Mouse (Mus musculus) G1E (cell line): ENCODE results near the gene Aqp5. TPM values are rescaled to one million over a fixed set of nuclear protein-coding genes. Genes with fewer than 3 reads are reported as not detected.

Source experiments
- ATAC-seq: 2 replicates; pipeline ENCODE4 v1.8.0; 2016; ENCODE audit warnings: mild to moderate bottlenecking; ENCODE audit not compliant: insufficient number of reproducible peaks, poor library complexity, low FRiP score, severe bottlenecking; ENCODE audit errors: extremely low read depth
- DNase-seq: peaks from one replicate; pipeline ENCODE4 v3.0.0; 2012; ENCODE audit warnings: low spot score
- H3K27me3 ChIP-seq: 2 replicates; pipeline ENCODE4 v1.6.1; 2012; ENCODE audit warnings: mild to moderate bottlenecking, low read length, inconsistent platforms; ENCODE audit not compliant: insufficient read depth
- H3K36me3 ChIP-seq: replicated peaks from 2 replicates; pipeline ENCODE3; 2012; ENCODE audit warnings: mild to moderate bottlenecking, inconsistent platforms
- H3K4me1 ChIP-seq: 2 replicates; pipeline ENCODE4 v1.6.1; 2012; ENCODE audit warnings: low read depth, low read length, inconsistent platforms, mixed read lengths; ENCODE audit not compliant: insufficient read depth
- H3K4me3 ChIP-seq: 2 replicates; pipeline ENCODE4 v1.5.1; 2012; ENCODE audit warnings: low read depth, mild to moderate bottlenecking, inconsistent platforms, low read length, moderate library complexity, mixed read lengths
- H3K9me3 ChIP-seq: replicated peaks from 2 replicates; pipeline ENCODE4 v1.6.1; 2012; ENCODE audit warnings: inconsistent platforms
- CTCF ChIP-seq: IDR thresholded peaks from 2 replicates; pipeline ENCODE4 v1.5.1; 2012; ENCODE audit warnings: low read depth, low read length, inconsistent platforms, mixed read lengths
- GATA1 ChIP-seq: IDR thresholded peaks from 2 replicates; pipeline ENCODE4 v1.6.1; 2012; ENCODE audit warnings: borderline replicate concordance, low read length, inconsistent platforms, mixed read lengths
- GATA2 ChIP-seq: IDR thresholded peaks from 2 replicates; pipeline ENCODE4 v1.6.1; 2012; ENCODE audit warnings: low read depth, low read length, inconsistent platforms, borderline replicate concordance
- POLR2AphosphoS5 ChIP-seq: IDR thresholded peaks from 2 replicates; pipeline ENCODE4 v1.6.1; 2012; ENCODE audit warnings: low read depth, low read length, inconsistent platforms; ENCODE audit not compliant: insufficient replicate concordance
- TAL1 ChIP-seq: conservative IDR thresholded peaks from 2 replicates; pipeline ENCODE4 v1.6.1; 2012; ENCODE audit warnings: low read depth, low read length, inconsistent platforms, mixed read lengths
- polyA plus RNA-seq: library from polyadenylated mRNA; stranded (reverse); fragments of >175 nt; gene quantifications from 2 replicates; pipeline ENCODE4 v1.2.3, GENCODE M21; 2012
- total RNA-seq, 2 experiments: library from RNA; stranded (forward) in 1 of 2; stranded (reverse) in 1 of 2; fragments of 200-1000 nt in 1 of 2; fragments of >200 nt in 1 of 2; fragmentation: Nextera tagmentation in 1 of 2; gene quantifications; 2 replicates each; pipeline ENCODE4 v1.2.3; 2014 to 2017

Gene Aqp5
- total and polyA plus RNA-seq, 3 experiments: 0.44 TPM; not detected in 2

DNA sequence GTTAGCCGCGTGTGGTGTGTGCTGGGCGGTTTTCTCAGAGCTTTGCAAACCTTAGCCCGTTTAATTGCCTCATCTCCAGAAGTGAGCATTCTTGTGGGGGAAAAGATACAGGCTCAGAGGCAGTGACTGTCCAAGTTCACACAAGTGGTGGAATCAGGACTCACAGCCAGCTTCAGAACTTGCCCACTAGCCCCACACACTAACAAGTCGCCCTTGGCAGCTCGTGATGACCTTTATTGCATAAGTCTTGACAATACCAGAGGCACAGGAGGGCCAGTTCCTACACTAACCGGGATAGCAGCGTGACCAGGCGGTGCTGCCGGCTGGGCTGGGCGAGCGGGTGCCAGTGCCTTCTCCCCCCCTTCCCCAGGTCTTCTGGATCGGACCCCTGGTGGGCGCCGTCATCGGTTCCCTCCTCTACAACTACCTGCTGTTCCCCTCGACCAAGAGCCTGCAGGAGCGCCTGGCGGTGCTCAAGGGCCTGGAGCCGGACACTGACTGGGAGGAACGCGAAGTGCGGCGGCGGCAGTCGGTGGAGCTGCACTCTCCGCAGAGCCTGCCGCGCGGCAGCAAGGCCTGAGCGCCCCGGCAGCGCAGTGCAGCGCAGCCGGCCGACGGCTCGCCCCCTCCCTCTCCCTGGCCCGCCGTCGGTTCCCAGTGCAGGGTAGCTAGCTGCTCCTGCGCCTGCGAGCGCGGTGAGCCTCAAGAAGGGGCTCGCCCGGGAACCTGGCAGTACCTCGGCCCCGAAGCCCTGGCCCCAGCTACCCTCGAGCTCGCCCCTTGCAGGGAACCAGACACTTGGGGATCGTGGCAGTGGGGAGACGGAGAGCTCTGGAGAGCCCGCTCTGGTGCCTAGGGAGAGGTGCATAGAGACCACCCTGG lies 6.9 kb upstream of the Aqp5 start:
- no peaks in the 10 kb centered on the region for H3K36me3 ChIP-seq
- peaks cover 7% of the 10 kb centered on the region; the same call in 1 of the 2 replicates for H3K9me3 ChIP-seq
- DNase-seq: no peak
- no peaks in the 10 kb centered on the region for H3K4me1 ChIP-seq
- TF ChIP-seq CTCF (no peak), GATA2 (no peak), POLR2AphosphoS5 (no peak), GATA1 (no peak), TAL1 (no peak)
- no peak for ATAC-seq
- peaks cover 45% of the 10 kb centered on the region for H3K27me3 ChIP-seq
- no peak overlapping the region for H3K4me3 ChIP-seq

DNA sequence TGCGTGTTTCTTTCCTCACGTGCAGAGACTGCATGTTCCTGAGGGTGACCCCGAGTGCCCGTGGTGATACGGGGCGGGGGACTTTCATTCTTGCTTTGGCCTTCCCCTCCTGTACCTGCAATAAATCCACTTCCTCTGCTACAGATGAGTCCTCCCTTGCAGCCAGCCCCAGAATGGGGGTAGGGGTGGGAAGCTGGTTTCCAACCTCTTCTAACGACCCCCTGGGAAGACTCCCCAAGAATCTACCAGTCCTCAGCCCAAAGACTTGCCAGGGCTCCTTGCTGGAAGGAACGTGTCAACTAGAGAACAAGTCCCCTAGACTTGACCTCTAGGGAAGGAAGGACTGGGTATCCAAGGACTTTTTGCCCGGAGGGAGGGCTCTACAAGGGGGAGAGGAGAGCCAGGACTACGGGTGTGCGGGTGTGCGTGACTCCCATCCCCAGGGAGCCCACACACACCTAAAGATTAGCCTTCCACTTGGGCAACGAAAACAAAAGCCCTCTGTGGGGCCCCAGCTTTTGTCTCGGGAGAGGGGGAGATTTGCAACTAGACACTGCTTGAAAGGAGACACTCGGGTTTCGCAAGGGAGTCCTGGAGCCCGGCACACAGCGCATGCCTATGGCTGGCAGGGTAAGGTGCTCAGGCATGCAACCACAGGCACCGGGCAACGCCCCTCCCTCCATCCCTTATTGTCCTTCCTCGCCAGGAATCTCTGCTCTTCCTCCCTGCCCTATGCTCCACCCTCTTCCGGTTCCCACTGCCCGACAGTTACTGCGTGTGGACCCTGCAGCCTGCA lies 6.0 kb upstream of the Aqp5 start:
- no peak for ATAC-seq
- Histone ChIP-seq H3K36me3 (no peaks in the 10 kb centered on the region), H3K27me3 (peaks cover 40% of the 10 kb centered on the region), H3K4me1 (no peaks in the 10 kb centered on the region), H3K4me3 (no peak overlapping the region), H3K9me3 (peaks cover 7% of the 10 kb centered on the region; the same call in 1 of the 2 replicates)
- TF ChIP-seq TAL1 (no peak), GATA2 (no peak), GATA1 (no peak), POLR2AphosphoS5 (no peak), CTCF (no peak)
- no peak for DNase-seq

DNA sequence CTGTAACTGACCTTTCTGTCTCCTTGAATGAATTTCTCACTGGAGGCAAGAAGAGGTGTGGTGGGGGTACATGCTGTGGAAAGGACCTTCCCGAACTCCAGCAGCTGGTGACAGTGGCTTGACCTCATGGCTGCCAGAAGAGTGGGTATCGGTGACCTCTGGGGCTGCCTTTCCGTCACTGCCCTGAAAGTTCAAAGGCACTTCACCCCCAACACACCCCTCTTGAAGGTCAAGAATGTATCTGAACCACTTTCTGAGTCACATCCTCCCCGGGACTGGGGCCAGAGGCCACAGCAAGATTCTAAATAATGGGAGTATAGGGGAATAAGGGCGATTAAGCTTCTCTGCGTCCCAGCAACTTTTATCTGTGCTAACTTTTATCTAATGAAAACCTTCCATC lies 4.8 kb upstream of the Aqp5 start:
- DNase-seq (no peak), ATAC-seq (no peak)

DNA sequence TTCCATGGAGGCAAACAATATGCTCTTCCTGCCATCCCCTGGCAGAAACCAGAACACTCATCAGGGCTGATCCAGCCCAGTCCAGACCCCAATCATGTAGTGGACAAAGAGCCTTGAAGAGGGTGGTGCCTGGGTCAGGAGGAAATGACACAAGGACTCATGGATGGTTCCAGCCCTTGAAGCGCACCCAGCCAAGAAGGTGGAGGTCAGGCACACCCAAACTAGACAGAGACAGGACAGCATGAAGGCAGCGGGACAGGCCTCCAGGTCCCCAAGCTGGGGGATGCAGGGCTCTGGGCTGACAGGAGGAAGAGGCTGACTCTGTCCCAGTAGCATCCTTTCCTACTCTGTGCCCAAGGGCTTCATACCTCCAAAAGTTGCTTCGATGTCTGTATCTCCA lies 4.1 kb upstream of the Aqp5 start:
- Histone ChIP-seq H3K4me1 (no peaks in the 10 kb centered on the region), H3K27me3 (peaks cover 43% of the 10 kb centered on the region), H3K4me3 (no peak overlapping the region), H3K36me3 (no peaks in the 10 kb centered on the region), H3K9me3 (peaks cover 7% of the 10 kb centered on the region; the same call in 1 of the 2 replicates)
- no peak for DNase-seq
- TF ChIP-seq GATA1 (no peak), TAL1 (no peak), GATA2 (no peak), CTCF (no peak), POLR2AphosphoS5 (no peak)
- ATAC-seq: no peak

More for the DNA sequence above, 4.8 kb upstream of the Aqp5 start:
- Histone ChIP-seq H3K4me3 (no peak overlapping the region), H3K36me3 (no peaks in the 10 kb centered on the region), H3K4me1 (no peaks in the 10 kb centered on the region), H3K9me3 (peaks cover 7% of the 10 kb centered on the region; the same call in 1 of the 2 replicates), H3K27me3 (peaks cover 39% of the 10 kb centered on the region)
- no peak for TF ChIP-seq GATA1
- no peak for TF ChIP-seq TAL1
- no peak for TF ChIP-seq POLR2AphosphoS5
- no peak for TF ChIP-seq CTCF
- no peak for TF ChIP-seq GATA2

DNA sequence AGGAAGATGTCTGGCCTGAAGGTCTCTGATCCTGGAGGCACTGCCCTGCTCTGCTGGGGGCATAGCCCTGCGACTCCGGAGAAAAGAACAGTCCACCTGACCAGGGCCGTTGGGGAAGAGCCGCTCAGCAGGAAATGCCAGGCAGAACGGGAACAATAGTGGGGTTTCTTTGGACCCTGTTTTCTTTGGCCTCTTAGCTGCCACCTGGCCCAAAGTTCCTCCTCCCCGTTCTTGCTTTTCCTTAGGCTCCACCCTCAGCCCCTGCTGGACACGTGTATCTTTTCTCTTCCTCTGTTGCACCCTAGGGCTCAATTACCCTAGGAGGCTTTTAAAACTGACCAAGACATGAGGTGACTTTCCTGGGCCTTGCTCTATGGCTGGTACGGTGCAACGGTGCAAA lies 1.3 kb upstream of the Aqp5 start:
- peaks cover 45% of the 10 kb centered on the region for H3K27me3 ChIP-seq
- H3K9me3 ChIP-seq: peaks cover under 1% of the 10 kb centered on the region; the same call in 1 of the 2 replicates
- H3K4me1 ChIP-seq: no peaks in the 10 kb centered on the region
- ATAC-seq (no peak), DNase-seq (no peak)
- H3K36me3 ChIP-seq: no peaks in the 10 kb centered on the region
- H3K4me3 ChIP-seq: no peak overlapping the region
- no peak for TF ChIP-seq POLR2AphosphoS5

DNA sequence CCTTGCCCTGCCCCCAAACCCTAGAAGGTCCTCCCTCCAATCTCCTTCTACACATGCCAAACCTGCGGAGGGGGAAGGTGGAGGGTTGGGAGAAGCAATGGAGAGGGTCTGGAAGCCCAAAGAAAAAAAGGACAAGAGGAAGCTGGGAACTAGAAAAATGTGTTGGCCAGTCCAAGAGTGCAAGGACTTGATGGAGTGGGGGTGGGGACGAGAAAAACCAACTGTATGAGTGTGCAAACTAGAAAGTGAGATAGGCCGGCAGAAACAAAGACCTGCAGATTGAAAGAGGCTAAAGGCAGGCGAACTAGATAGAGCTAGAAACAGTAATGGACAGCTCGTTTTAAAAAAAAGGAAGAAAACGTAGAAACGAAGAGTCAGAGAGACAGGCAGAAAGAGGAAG lies 878 bp upstream of the Aqp5 start:
- Histone ChIP-seq H3K9me3 (no peaks in the 10 kb centered on the region), H3K4me1 (no peaks in the 10 kb centered on the region), H3K4me3 (no peak overlapping the region), H3K36me3 (no peaks in the 10 kb centered on the region), H3K27me3 (peaks cover 46% of the 10 kb centered on the region)
- TF ChIP-seq POLR2AphosphoS5 (no peak), GATA2 (no peak), GATA1 (no peak), TAL1 (no peak), CTCF (no peak)
- ATAC-seq (no peak), DNase-seq (no peak)
